Mouse (Mus musculus) left cerebral cortex, postnatal 36 days (tissue): ENCODE results near the gene Sowahb. TPM values are rescaled to one million over a fixed set of nuclear protein-coding genes. Genes with fewer than 3 reads are reported as not detected.
A peak's percentile ranks its signal among the peaks of the same experiment; 100 is the strongest.

Source experiments
- DNase-seq, 2 experiments: peaks; one replicate each; pipeline ENCODE4 v3.0.0; 2021 to 2022; ENCODE audit warnings: low spot score in 2 of 2, mixed read lengths in 1 of 2
- intact Hi-C: fragments of 180-260 bp; cut with DNase I; formaldehyde crosslinking; loops from one replicate; pipeline ENCODE4 v1.15.1; 2025
- total RNA-seq, 2 experiments: library from RNA; stranded (reverse); gene quantifications; 2 replicates each; pipeline ENCODE4 v1.2.3; 2021

Sowahb gene
- total RNA-seq, 2 experiments from 2014 or later, result 17.7 to 22.5 TPM

DNA sequence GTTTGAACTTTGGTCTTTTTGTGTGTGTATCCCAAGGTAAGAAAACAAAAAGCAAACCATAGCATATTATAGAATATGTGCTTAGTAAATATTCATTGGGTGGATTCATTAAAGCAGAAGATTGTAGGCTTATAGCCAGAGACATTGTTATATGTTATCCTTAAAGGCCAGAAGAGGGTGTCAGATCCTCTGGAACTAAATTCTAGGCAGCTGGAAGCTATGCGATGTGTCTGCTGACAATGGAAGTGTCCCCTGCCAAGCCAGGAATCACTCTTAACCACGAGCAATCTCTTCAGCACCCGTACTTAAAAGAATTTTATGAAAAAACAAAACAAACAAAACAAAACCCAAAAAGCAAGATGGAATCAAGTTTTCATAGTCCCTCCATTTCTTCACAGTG lies 27.1 kb downstream of the Sowahb start:
- DNase-seq, result no peak
- intact Hi-C loops, result no loop called here

DNA sequence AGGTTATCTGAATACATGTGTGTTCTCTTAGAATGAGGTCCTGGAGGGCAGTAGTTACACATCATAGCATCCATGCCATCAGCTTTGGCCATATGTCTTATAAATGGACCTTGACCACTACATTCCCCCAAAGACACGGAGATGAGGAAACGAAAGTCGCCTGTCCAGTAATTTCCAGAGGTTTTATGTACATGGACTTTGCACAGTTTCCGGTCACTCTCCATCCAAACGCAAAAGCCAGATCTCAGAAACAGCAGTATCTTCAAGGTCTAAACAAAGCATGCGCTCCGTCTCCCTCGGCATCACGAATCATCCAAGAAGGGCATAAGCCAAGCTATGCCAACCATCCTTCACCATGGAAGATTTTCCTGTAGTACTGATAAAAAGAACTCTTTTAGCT lies 36.6 kb downstream of the Sowahb start:
- intact Hi-C loops, result loop anchor here (10.0 kb wide), 1 partner anchor 127 kb away; no protein-coding TSS in a partner anchor
- DNase-seq, result no peak

DNA sequence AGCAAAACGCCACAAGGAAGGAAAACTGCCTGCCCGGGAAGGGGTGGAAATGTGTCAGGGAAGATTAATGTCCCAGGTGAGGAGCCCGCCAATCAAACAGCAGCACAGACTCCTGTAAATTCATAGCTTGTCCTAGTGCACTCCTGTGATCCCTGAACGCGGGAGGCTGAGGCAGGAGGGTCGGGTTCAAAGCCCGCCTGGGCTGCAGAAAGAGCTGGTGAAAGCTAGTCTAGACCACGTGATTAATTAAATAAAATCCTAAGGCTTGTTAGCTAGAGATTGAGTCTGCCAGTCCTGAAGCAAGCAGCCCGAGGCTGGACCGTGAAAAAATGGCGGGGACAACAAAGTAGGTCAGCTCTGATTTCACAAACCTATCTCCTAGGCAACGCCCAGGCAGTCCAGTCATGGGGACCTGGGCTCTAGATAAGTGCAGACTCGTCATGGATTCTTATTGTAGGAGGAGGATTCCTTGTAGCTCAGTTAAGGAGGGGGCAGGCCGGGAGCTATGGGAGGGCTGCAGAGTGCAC lies 38.9 kb downstream of the Sowahb start:
- DNase-seq, result peak; percentile 53 to 56
- intact Hi-C loops, result loop anchor here (2.0 to 10.0 kb wide), 2 partner anchors 87 to 129 kb away; partner anchors contain the start of gene Sept11

DNA sequence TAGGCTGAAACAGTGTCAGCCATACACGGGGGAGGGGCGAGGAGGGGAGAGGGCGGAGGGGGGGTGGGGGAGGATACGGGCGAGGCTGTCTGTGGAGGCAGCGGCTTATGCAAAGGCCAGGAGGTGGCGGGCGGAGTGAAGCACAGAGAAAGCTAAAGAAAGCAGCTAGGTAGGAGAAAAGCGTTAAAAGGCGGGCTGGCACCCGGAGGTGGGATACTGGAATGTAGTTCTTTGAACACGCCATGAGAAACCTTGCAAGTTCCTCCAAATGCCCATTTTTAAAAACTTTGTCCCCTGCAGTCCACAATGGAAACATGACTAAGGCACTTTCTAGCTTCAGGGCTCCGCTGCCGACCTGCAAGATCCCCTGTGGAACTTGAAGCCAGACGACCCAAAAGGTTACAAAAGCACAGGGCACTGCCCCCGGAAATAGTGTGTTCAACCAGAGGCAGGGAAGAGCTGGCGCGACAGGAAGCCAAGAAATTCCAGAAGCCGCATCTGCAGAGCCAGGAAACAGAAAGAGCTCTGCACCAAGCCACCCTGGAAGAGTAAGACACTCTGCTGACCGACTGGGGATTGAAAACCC lies 39.5 kb downstream of the Sowahb start:
- intact Hi-C loops, result loop anchor here (10.0 kb wide), 1 partner anchor 129 kb away; no protein-coding TSS in a partner anchor
- DNase-seq, result peak; percentile 47 to 67

DNA sequence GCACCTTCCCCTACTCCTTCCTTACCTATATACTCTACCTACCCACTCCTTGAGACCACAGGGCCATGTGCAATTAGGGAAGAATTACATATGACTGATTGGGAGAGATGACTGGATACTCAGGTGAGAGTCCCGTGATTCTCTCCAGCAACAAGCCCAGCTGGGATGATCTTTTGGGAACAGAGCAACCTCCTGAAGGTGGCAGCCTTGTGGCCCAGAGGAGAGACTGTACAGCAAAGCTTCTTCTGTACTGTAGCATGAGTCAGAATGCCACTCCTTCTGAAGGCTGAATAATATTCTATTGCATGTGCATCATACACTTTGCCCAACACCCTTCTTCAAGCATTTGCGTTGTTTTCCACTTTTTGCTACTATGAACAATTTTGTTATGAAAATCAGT lies 42.2 kb downstream of the Sowahb start:
- DNase-seq, result no peak
- intact Hi-C loops, result loop anchor here (10.0 kb wide), 1 partner anchor 132 kb away; no protein-coding TSS in a partner anchor

DNA sequence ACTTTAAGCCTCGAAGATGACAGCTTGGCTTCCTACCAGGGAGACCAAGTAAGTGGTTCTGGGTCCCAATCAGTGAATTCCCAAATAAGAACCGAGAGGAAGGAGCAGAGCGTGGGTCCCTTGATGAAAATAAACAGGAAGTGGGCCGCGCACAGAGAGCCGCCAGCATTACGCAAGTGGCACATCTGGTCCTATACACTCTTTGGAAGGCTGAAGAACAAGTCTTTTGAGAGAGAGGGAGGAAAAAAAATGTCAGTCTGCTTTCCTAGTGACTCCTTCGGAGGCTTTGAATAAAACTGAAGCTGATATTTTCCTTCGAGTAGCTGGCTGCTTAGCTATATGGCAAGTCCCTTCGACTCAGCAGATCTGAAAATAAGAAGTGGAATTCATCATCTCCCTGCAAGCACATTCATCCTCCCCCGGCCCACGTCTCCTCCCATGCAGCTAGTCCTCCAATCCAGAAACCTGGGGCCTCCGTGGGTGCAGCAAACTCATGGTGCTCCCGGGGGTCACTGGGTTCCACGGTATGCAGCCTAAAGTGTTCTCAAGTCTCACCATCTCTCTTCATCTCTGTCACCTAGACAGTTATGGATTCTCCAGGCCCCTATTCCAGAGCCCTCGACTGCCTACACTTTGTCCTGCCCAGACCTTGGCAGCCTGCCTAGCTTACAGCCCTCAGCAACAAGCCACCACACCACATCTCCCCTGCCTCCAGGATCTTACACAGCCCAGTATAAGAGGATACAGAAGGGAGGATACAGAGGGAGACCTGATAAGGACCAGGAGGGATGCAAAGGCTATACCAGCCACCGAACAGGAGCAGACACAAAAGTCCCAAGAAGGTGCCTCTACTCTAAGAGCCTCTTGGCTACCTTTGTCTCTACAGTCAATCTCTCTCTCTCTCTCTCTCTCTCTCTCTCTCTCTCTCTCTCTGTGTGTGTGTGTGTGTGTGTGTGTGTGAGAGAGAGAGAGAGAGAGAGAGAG lies 43.8 kb downstream of the Sowahb start:
- intact Hi-C loops, result loop anchor here (2.0 to 10.0 kb wide), 2 partner anchors 46 to 134 kb away; no protein-coding TSS in a partner anchor
- DNase-seq, result peak; percentile 77 to 82

DNA sequence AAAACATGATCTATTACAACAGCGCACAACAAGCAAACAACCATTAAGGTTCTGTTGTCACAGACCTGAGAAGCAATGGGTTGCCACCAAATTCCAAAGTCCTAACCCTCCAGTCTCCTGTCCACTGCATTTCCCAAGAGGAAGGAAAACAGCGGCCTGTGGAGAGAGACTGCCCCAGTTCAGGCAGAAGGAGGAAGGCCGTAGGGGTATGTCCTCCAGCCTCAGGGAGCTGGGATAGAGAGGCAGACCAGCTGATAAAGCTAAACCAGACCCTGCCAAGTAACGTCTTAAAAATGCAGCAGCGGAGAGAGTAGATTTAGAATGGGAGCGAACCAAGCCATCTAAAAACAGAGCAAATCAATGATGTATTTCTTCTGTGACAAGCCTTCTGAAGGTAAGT lies 44.8 kb downstream of the Sowahb start:
- no peak for DNase-seq
- intact Hi-C loops, result loop anchor here (2.0 to 10.0 kb wide), 2 partner anchors 47 to 135 kb away; no protein-coding TSS in a partner anchor

DNA sequence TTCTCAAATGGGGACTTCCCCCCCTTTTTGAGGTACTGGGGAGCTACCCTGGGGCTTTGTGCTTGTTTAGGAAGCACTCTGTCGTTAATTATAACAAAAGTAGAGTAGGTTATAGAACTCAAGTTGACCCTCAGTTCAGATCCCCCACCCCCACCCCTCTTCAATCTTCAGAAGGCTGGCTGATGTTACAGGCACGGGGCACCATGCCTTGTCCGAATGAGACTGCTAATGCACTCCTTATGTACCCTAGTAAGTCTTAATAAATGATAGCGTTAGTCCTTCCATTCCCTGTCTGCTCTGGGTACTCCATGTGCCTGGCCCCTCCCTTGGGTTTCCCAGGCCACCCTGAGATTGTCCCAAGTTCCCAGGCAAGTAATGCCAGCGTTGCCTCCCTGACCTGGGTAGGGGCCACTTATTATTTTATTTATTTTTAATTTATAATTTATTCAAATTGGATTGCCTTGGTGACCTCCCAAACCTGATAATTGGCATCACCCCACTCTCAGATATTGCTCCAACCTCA lies 46.3 kb downstream of the Sowahb start:
- DNase-seq, result no peak
- intact Hi-C loops, result loop anchor here (5.0 kb wide), 1 partner anchor 164 kb away; no protein-coding TSS in a partner anchor

DNA sequence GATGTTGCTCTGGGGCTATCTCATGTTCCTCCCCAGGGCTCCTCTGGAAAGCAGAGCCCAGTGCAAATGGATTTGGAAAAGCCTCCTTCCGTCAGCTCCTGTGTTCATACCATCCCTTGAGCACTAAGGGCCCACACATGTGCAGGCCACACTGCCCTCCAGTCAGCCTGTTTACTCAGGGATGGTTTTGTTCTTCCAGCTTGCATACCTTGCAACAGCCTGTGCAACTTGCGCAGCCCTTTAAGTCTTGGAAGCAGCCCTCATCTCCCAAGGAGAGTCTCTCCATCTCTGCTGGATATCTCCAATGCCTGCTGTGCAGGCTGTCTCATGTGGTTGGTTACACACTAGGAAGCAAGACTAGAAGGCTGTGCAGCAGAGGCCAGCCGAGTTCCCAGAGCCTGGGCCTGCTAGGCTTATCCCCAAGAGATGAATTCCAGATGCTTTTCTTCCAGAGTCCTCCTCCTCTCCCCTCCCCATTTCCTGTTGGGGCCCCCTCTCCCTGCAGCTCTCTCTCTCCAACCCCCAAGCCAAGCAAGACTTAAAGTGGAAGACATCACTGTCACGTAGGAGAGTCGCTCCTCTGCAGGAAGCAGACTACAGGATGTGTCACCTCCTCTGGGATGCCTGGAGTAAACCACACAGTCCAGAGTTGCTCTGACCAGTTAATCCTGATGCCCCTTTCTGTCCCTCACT lies 47.2 kb downstream of the Sowahb start:
- intact Hi-C loops, result loop anchor here (5.0 kb wide), 1 partner anchor 165 kb away; no protein-coding TSS in a partner anchor
- DNase-seq, result no peak

DNA sequence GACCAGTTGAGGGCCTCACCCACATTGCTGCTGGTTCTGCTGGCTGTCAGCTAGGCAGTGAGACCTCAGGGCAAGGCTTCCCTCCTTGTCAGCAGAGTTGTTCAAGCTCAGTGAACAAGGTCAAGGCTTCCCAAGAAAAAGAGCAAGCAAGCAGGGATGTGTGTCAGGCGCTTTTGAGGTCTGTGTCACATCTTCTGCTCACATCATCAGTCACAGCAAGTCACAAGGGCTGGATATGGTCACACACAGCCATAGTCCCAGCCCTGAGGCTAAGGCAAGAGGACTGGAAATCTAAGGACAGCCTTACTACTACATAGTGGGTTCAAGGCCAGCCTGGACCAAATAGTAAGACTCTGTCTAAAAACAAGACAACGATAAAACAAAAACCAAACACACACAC lies 50.0 kb downstream of the Sowahb start:
- intact Hi-C loops, result loop anchor here (5.0 kb wide), 1 partner anchor 167 kb away; no protein-coding TSS in a partner anchor
- DNase-seq, result no peak

DNA sequence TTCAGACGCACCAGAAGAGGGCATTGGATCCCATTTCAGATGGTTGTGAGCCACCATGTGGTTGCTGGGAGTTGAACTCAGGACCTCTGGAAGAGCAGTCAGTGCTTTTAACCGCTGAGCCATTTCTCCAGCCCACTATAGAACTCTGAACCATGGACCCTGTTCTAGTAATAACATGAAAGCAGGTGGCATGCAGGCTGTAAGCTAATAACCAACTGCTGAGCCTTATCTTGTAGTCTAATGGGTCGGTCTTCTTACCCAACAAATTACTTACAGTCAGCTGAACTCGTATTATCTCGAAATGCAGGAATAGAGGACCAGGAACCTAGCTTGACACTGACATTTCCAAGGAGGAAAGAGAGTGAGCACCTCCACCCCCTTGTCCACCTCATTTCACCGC lies 50.5 kb downstream of the Sowahb start:
- intact Hi-C loops, result no loop called here
- DNase-seq, result no peak

DNA sequence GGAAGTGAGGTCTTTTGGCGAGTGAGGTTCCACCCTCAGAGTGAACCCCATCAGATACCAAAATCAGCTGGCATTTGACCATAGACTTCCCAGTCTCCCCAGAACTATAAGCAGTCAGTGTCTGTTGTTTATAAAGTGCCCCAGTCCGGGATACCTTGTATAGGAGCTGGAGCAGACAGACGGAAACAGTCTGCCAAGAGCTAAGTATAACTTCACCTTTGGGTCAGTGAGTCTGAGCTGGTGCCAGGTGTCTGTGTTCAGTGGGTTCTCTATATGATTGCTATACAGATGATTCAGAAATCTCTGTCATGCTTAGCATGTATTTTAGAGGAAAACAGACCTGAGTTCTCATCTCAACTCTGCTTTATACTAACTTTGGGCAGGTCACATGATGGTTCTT lies 52.7 kb downstream of the Sowahb start:
- DNase-seq, result no peak
- intact Hi-C loops, result no loop called here

Other genes with a start within 250 kb of the Sowahb start
- 100 to 1,000 TPM; 185 to 201 TPM for gene Sept11, start 48.4 kb upstream of the Sowahb start, total RNA-seq
- 100 to 1,000 TPM; 270 to 322 TPM for gene Ccni, start 161.5 kb upstream of the Sowahb start, total RNA-seq
- gene 2010109A12Rik, start 161.5 kb upstream of the Sowahb start, total RNA-seq, result under 1 TPM; 0.72 to 0.91 TPM
- 10 to 100 TPM; 39.9 to 52.5 TPM for gene Ccng2, start 222.2 kb upstream of the Sowahb start, total RNA-seq